Mouse (Mus musculus): ENCODE measurements around the gene Itgb3bp.

- TF ChIP-seq CTCF (conservative IDR thresholded peaks at IDR 0.05; ENCODE audit: insufficient read depth, insufficient read length, low read depth, low read length) (no peak), POLR2A (IDR thresholded peaks at IDR 0.05; ENCODE audit: low read depth, low read length) (no peak)
Measured at GRCm38 (mm10) chr4:99766303-99766702, 163.3 kb downstream of the Itgb3bp start.
